Comparison of ENCODE assay signal across 8 mouse cellular contexts in genomic region chr4:63508232-63508631, GRCm38 (mm10). TPM values are rescaled to one million over a fixed set of nuclear protein-coding genes. Genes with fewer than 3 reads are reported as not detected.
DNase-seq lines count a peak whose midpoint lies in the region; ATAC-seq and TF ChIP-seq lines count a peak whose summit lies in the region.

No protein-coding gene starts in this region.

- no peak overlapping the region for H3K9ac ChIP-seq in hindbrain, embryonic 14.5 days
- no peak overlapping the region for H3K9ac ChIP-seq in hindbrain, embryonic 16.5 days (ENCODE audit: low read depth, low read length)

- no peak overlapping the region for H3K4me2 ChIP-seq in hindbrain, embryonic 14.5 days (replicated peaks)
- no peak overlapping the region for H3K4me2 ChIP-seq in hindbrain, embryonic 16.5 days (ENCODE audit: low read length)

- 27% methylated on average over 4 of the region's 4 CpGs for WGBS in hindbrain, embryonic 14.5 days
- WGBS in hindbrain, embryonic 16.5 days: 24% methylated on average over 4 of the region's 4 CpGs
- 25% methylated on average over 4 of the region's 4 CpGs for WGBS in embryonic facial prominence, embryonic 10.5 days

- peak; percentile 55 for DNase-seq in hindbrain, embryonic 14.5 days (ENCODE audit: low spot score)
- DNase-seq in adrenal gland, postnatal 25 days: peak; percentile 90
- DNase-seq in embryonic facial prominence, embryonic 10.5 days (ENCODE audit: low spot score): peak; percentile 81
- DNase-seq in heart, postnatal 14 days: peak; percentile 84 to 87
- DNase-seq in left cerebral cortex, postnatal 25 days (ENCODE audit: low spot score in 2 of 2): peak; percentile 54 to 64
- DNase-seq in naive thymus-derived CD4-positive, alpha-beta T cell, adult 2 months (ENCODE audit: low read depth): peak; percentile 89

- H3K27me3 ChIP-seq in hindbrain, embryonic 14.5 days (ENCODE audit: control insufficient read depth, insufficient read depth, low read length): no peaks in the 10 kb centered on the region
- H3K27me3 ChIP-seq in hindbrain, embryonic 16.5 days (replicated peaks; ENCODE audit: control insufficient read depth, insufficient read depth, low read length): no peaks in the 10 kb centered on the region
- no peaks in the 10 kb centered on the region for H3K27me3 ChIP-seq in embryonic facial prominence, embryonic 10.5 days (replicated peaks; ENCODE audit: low read depth, poor library complexity, severe bottlenecking)
- no peaks in the 10 kb centered on the region for H3K27me3 ChIP-seq in testis, adult 2 months (ENCODE audit: control insufficient read depth, insufficient read depth, low read length)

- ATAC-seq in hindbrain, embryonic 14.5 days (ENCODE audit: low FRiP score): no peak
- no peak for ATAC-seq in hindbrain, embryonic 16.5 days

- H3K4me1 ChIP-seq in hindbrain, embryonic 14.5 days (replicated peaks; ENCODE audit: control insufficient read depth, insufficient read depth, low read length): no peaks in the 10 kb centered on the region
- no peaks in the 10 kb centered on the region for H3K4me1 ChIP-seq in hindbrain, embryonic 16.5 days (ENCODE audit: control insufficient read depth, insufficient read depth, low read depth, low read length)
- peaks cover 3% of the 10 kb centered on the region; the same call in 1 of the 2 replicates for H3K4me1 ChIP-seq in embryonic facial prominence, embryonic 10.5 days
- no peaks in the 10 kb centered on the region for H3K4me1 ChIP-seq in testis, adult 2 months (ENCODE audit: control insufficient read depth, insufficient read depth, low read length)

- intact Hi-C loops in heart, postnatal 14 days (cut with DNase I): loop anchor here (2.0 to 10.0 kb wide), 5 partner anchors 91 to 987 kb away; no protein-coding TSS in a partner anchor
- intact Hi-C loops in left cerebral cortex, postnatal 25 days (cut with DNase I): loop anchor here (1.0 to 10.0 kb wide), 2 partner anchors 440 to 987 kb away; no protein-coding TSS in a partner anchor

- no peak overlapping the region for H3K4me3 ChIP-seq in hindbrain, embryonic 14.5 days (replicated peaks; ENCODE audit: low read length)
- no peak overlapping the region for H3K4me3 ChIP-seq in hindbrain, embryonic 16.5 days (ENCODE audit: low read length)
- H3K4me3 ChIP-seq in embryonic facial prominence, embryonic 10.5 days: no peak overlapping the region
- no peak overlapping the region for H3K4me3 ChIP-seq in testis, adult 2 months (ENCODE audit: control insufficient read depth, low read depth, low read length)

- no peak overlapping the region for H3K27ac ChIP-seq in hindbrain, embryonic 14.5 days
- no peak overlapping the region for H3K27ac ChIP-seq in hindbrain, embryonic 16.5 days (ENCODE audit: low read depth, low read length)
- H3K27ac ChIP-seq in embryonic facial prominence, embryonic 10.5 days (replicated peaks): no peak overlapping the region
- H3K27ac ChIP-seq in testis, adult 2 months (ENCODE audit: control insufficient read depth, insufficient read depth, low read depth, low read length): no peak overlapping the region

- peak; percentile 73; the same call in 1 of the 2 replicates for TF ChIP-seq CTCF in testis, adult 2 months (IDR thresholded peaks at IDR 0.05; ENCODE audit: control insufficient read depth, insufficient read depth, insufficient replicate concordance, low read depth, low read length)

- no peaks in the 10 kb centered on the region for H3K36me3 ChIP-seq in hindbrain, embryonic 14.5 days (replicated peaks; ENCODE audit: control insufficient read depth, insufficient read depth)
- H3K36me3 ChIP-seq in hindbrain, embryonic 16.5 days (ENCODE audit: control insufficient read depth, insufficient read depth, low read length): no peaks in the 10 kb centered on the region
- no peaks in the 10 kb centered on the region for H3K36me3 ChIP-seq in embryonic facial prominence, embryonic 10.5 days (replicated peaks)
- H3K36me3 ChIP-seq in testis, adult 2 months (ENCODE audit: control insufficient read depth, insufficient read depth, low read length): no peaks in the 10 kb centered on the region

- no peaks in the 10 kb centered on the region for H3K9me3 ChIP-seq in hindbrain, embryonic 14.5 days (ENCODE audit: control insufficient read depth, low read length)
- no peaks in the 10 kb centered on the region for H3K9me3 ChIP-seq in hindbrain, embryonic 16.5 days (ENCODE audit: control insufficient read depth, low read length)
- no peaks in the 10 kb centered on the region for H3K9me3 ChIP-seq in embryonic facial prominence, embryonic 10.5 days

- no peak for TF ChIP-seq POLR2A in testis, adult 2 months (IDR thresholded peaks at IDR 0.05; ENCODE audit: control insufficient read depth, low read depth, low read length)

RNA-seq across cellular contexts. Expression of gene Whrn, which starts 12.4 kb away (rescaled TPM):
- polyA plus RNA-seq in hindbrain, embryonic 14.5 days (2014; fragmentation: Nextera tagmentation; extraction: Ambion mirVana): 5.8 and 8.0 TPM in 2 replicates
- 5.0 and 5.4 TPM in 2 replicates for polyA plus RNA-seq in hindbrain, embryonic 16.5 days (2015; fragmentation: Nextera tagmentation; extraction: Ambion mirVana)
- total RNA-seq in adrenal gland, postnatal 25 days (2021): 43.9 and 54.7 TPM in 2 replicates
- polyA plus RNA-seq in embryonic facial prominence, embryonic 10.5 days (2016; fragmentation: Nextera tagmentation; extraction: Ambion mirVana): 4.2 and 7.5 TPM in 2 replicates
- 10 to 100 TPM; 23.9 to 26.2 TPM for total RNA-seq in heart, postnatal 14 days (2021)
- total RNA-seq in left cerebral cortex, postnatal 25 days (2021): 10 to 100 TPM; 46.4 TPM
- 22.5 and 26.1 TPM in 2 replicates for polyA plus RNA-seq in testis, adult 2 months (2012; rRNA removed)

RNA-seq across cellular contexts. Expression of gene Atp6v1g1, which starts 36.3 kb away (rescaled TPM):
- 409 and 428 TPM in 2 replicates for polyA plus RNA-seq in hindbrain, embryonic 14.5 days (2014; fragmentation: Nextera tagmentation; extraction: Ambion mirVana)
- polyA plus RNA-seq in hindbrain, embryonic 16.5 days (2015; fragmentation: Nextera tagmentation; extraction: Ambion mirVana): 389 and 410 TPM in 2 replicates
- total RNA-seq in adrenal gland, postnatal 25 days (2021): 178 and 188 TPM in 2 replicates
- polyA plus RNA-seq in embryonic facial prominence, embryonic 10.5 days (2016; fragmentation: Nextera tagmentation; extraction: Ambion mirVana): 244 and 267 TPM in 2 replicates
- total RNA-seq in heart, postnatal 14 days (2021): 100 to 1,000 TPM; 149 to 156 TPM
- 100 to 1,000 TPM; 144 to 147 TPM for total RNA-seq in left cerebral cortex, postnatal 25 days (2021)
- 83.4 and 95.0 TPM in 2 replicates for polyA plus RNA-seq in testis, adult 2 months (2012; rRNA removed)

RNA-seq across cellular contexts. Expression of gene Tmem268, which starts 50.3 kb away (rescaled TPM):
- polyA plus RNA-seq in hindbrain, embryonic 14.5 days (2014; fragmentation: Nextera tagmentation; extraction: Ambion mirVana): 4.5 and 4.8 TPM in 2 replicates
- polyA plus RNA-seq in hindbrain, embryonic 16.5 days (2015; fragmentation: Nextera tagmentation; extraction: Ambion mirVana): 3.8 and 5.1 TPM in 2 replicates
- total RNA-seq in adrenal gland, postnatal 25 days (2021): 14.2 and 19.8 TPM in 2 replicates
- 10.2 and 10.6 TPM in 2 replicates for polyA plus RNA-seq in embryonic facial prominence, embryonic 10.5 days (2016; fragmentation: Nextera tagmentation; extraction: Ambion mirVana)
- 1 to 10 TPM; 6.8 to 9.5 TPM for total RNA-seq in heart, postnatal 14 days (2021)
- total RNA-seq in left cerebral cortex, postnatal 25 days (2021): 10 to 100 TPM; 10.8 to 12.2 TPM
- 4.4 and 4.7 TPM in 2 replicates for polyA plus RNA-seq in testis, adult 2 months (2012; rRNA removed)
